Mouse (Mus musculus): Measurements from ENCODE around the gene Spint2.
A peak's percentile ranks its signal among the peaks of the same experiment; 100 is the strongest.

DNA sequence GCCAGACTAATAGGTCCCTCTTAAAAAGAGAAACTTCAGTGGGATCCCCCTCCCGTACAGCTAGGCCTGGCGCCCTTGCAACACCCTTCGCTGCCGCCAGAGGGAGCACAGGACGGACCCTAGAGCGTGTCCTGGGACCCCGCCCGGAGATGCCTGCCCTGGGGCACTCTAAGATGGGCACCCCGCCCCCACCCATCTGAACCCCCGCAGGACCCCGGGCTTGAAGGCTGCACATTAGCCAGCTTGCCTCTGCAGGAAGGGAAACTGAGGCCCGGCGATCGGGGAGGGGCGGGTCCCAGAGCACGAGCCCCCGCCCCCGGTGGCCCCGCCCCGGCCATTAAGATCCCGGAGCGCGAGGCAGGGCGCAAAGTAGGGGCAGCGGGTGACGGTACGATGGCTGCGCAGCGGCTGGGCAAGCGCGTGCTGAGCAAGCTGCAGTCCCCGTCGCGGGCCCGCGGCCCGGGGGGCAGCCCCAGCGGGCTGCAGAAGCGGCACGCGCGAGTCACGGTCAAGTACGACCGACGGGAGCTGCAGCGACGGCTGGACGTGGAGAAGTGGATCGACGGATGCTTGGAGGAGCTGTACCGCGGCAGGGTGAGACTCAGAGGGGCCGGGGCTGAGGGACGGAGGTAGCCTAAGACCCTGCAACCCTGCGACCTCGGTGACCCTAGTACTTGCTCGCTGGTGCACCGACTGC, 7.4 kb upstream of the Spint2 start, which contains the start of gene Ppp1r14a:
- 0 out of 2 replicates have a peak, but pooled peaks have one; percentile 33 for TF ChIP-seq MAZ (IDR thresholded peaks at IDR 0.05; ENCODE audit: low read depth, low read length)
- peak; percentile 53 to 72 for TF ChIP-seq CTCF (conservative IDR thresholded peaks at IDR 0.05 in 1 of 2, IDR thresholded peaks at IDR 0.05 in 1 of 2; ENCODE audit: low read depth in 2 of 2, low read length in 2 of 2)
- TF ChIP-seq ETS1 (conservative IDR thresholded peaks at IDR 0.05; ENCODE audit: low read depth, low read length), result no peak
